Mouse (Mus musculus) heart, adult 9 months (tissue): ENCODE measurements around the gene Rapgef5.

ENCODE experiments used
- DNase-seq, 2 experiments: peaks; one replicate each; pipeline ENCODE4 v3.0.0; 2022; ENCODE audit warnings: low spot score in 2 of 2

The Rapgef5 gene

DNA sequence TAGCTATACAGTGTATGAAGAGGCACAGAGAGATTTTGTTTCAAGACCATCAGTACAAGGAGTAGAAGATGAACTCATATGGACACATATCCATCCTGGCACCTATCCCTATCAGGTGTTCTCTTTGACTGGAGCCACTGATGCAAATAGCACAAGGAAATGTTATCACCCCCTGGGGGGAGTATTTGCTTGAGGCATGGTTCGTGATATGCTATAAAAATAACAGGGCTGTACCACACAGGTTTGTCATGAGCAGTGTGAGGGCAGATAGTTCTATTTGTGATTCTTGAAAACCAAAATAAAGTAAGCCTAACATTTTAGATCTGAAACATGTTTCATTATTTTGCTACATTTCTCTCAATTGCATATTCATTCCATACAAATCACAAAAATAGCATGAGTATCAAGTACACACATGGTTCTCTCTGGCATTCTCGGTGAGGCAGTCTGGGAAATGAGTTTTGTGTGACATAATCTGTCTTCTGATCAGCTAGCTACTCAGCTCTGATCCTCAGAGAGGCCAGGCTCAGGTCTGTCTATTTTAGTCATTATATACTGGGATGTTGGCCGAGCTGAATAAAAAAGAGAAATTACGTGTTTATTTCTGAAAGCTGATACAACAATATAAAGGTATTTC, 12.3 kb downstream of the Rapgef5 start:
- no peak for DNase-seq

DNA sequence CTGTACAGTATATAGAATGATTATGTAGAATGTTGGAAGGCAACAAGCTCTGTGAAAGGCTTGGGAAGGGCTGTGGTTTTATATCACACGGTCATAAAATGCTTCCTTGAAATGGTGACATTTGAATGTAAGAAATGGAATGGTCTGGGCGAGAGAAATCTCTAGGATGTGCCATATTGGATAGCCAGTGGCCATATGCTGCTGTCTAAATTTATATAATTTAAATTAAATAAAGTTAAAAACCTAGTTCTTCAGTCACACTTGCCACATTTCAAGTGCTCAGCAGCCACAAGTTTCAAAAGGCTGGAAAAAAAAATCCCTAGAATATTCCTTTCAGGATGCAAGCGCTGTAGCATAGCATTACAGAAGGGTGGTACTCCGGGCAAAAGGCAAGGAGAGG, 14.8 kb downstream of the Rapgef5 start:
- DNase-seq: no peak

DNA sequence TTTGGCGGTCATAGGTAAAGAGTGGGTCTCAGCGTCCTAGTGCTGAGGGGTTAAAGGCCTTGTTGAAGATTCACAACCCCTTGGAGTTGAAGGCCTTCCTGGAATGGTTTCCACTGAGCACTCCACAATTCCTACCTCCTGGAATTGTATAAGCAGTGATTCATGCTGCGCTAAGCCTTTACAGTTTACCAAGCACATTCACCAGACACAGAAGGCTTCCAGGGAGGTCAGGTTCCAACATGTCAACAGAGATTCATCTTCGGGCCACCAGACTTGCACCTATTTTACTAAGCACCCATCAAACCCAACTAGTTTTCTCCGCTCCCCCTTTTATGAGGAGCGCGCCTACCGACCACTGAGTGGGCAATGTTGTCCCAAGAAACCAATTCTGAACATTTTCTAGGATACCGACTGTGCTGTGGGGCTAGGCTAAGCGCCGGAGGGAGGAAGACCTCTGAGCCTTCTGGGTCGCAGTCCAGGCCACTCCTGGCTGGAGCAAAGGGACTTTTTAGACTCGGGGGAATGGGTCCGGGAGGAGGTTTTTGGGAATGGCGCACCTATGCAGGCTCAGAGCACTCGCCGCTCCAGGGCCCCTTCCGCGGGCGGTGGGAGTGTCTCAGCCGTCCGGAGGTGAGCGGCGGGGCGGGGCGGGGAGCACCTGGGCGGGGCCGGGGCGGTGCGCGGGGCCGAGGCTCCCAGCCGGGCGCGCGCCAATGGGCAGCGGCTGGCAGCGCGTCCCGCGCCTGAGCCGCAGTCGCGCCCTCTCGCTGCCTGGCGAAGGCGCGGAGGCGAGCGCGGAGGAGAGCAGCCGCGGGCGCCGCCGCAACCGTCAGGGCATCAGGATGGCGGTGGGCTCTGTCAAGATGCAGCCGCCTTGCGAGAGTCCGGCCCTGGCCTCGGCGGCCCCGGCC, 17.2 kb downstream of the Rapgef5 start:
- peak; percentile 7 to 25 for DNase-seq

GRCm38 (mm10) chr12:117534087-117534751, 17.9 kb downstream of the Rapgef5 start:
- peak; percentile 5 to 10 for DNase-seq

DNA sequence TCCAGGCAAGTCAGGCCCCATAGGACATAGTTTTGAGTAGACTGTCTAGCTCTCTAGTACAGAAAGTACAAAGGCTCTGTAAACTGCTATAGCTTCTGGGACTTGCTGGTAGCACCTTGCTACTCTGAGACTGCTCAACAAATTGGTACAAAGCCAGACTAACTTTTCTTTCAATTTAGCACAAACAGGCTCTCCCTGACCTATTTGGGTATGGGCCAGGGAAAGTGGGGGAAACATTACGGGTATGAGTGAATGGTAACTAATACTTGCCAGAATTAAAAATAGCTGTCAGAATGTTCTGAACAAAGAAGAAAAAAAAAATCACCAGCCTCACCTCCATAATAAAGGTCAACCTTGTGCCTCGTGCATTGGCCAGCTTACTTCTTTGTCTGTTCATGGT, 24.1 kb downstream of the Rapgef5 start:
- peak; percentile 42 to 57 for DNase-seq

GRCm38 (mm10) chr12:117545277-117545676, 29.0 kb downstream of the Rapgef5 start:
- DNase-seq: no peak

DNA sequence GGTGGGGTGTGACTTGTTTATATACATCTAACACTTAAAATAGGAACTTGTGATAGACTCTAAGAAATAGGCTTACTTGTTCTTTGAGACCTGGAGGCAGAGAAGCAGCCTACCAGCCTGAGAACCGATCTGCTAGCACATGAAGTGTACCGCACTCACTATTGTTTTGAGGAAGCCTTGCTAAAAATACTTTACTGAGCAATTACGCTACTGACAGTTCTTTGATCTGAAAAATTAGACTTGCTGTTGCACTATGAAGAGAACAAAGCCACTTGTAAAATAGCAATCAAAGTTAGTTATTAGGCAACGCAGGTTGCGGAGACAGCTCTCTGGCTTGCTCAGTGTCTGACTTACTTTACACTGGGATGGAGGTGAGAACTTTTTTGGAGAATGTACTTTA, 37.1 kb downstream of the Rapgef5 start:
- no peak for DNase-seq

DNA sequence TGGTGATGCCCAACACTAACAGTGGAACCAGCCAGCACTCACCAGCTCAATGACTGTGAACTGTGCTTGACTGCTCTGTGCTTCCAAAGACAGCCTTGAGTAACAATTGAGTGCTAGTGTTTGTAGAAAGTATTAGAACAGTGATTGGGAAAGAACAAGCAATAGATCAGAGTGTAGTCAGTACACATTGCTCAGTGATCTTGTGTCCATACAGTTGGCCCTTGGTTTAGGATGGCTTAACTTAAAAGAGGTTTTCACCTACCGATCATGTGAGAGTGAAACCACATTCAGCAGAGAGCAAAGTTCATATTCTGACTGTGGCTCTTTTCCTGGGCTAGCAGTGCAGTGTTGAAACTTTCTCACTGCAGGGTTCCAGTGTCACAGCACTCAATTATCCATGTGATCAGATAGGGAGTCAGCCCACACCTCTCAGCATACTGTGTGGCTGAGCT, 38.4 kb downstream of the Rapgef5 start:
- DNase-seq: no peak

DNA sequence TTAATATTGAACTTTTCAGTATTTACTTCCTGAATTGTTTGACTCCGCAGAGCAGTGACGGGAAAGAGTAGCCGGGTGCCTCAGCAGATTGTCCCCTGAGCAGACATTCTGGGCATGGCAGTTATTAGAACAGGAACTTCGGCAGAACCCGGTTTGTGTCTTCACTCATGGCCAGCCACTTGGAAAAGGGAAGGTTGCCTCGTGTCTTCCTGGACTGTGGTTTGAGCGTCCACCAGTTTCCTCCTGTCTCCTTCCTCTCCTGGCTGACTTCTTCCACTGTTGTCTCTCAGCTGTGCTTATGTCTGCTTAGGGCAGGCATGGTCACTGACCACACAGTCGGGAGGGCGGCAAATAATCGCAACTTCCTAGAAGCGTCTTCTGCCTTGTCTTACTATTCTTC, 44.2 kb downstream of the Rapgef5 start:
- DNase-seq: peak; percentile 34 to 77

GRCm38 (mm10) chr12:117561411-117562059, 45.3 kb downstream of the Rapgef5 start:
- DNase-seq: no peak

- no peak for DNase-seq
These were observed 45.8 kb downstream of the Rapgef5 start for GRCm38 (mm10) chr12:117562085-117562484.

GRCm38 (mm10) chr12:117563859-117564258, 47.6 kb downstream of the Rapgef5 start:
- no peak for DNase-seq

DNA sequence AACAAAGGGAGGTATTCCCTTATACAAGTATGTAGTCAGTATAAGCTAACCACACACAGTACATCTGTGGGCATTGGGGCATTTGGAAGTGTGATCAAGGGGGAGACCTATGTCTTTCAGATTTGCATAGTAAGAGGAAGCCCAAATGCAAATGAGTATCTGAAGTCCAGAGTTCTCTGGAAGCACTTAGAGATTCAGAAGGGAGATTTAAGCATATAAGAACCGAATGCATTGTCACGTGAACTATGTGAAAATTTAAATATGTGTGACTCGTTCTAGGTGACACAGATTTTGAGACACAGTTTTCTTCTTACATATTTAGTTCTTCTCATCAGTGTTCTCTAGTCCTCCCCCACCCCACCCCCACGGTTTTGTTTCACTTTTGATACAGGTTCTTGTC, 50.0 kb downstream of the Rapgef5 start:
- no peak for DNase-seq

DNA sequence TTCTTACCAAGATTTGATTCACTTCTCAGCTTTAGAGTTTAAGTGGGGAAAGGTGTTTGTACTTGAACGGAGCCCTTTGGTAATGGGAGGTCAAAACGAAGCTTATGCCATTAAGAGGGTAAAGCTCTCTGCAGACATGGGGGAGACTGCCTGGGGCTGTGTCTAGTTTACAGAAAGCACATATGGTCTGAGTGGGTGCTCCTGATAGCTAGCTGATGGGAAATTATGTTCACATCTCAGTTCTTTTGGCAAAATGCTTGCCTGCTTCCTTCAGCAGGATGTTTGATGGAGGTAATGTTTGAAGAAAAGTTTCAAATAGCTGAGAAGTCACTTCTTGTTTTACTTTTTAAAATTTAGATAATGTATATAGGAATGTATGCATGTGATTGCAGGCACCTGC, 53.4 kb downstream of the Rapgef5 start:
- DNase-seq: no peak

DNA sequence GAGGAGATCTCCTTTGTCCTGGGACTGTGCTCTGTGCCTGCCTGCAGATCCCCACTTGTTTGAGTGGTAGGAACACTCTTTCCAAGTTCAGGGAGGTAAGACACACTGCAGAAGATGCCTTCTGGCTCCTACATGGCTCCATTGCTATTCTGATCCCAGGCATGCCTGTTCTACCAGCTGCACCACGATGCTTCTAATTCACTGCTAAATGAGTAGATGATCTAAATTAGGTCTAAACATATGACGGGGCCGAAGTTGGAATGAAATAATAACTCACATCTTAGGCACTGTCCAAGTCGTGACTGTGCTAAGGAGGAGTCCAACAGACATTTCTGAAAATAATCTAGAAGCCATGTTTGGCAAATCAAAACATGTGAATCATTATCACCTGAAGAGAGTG, 68.0 kb downstream of the Rapgef5 start:
- DNase-seq: no peak

GRCm38 (mm10) chr12:117585390-117585789, 69.1 kb downstream of the Rapgef5 start:
- DNase-seq: no peak

DNA sequence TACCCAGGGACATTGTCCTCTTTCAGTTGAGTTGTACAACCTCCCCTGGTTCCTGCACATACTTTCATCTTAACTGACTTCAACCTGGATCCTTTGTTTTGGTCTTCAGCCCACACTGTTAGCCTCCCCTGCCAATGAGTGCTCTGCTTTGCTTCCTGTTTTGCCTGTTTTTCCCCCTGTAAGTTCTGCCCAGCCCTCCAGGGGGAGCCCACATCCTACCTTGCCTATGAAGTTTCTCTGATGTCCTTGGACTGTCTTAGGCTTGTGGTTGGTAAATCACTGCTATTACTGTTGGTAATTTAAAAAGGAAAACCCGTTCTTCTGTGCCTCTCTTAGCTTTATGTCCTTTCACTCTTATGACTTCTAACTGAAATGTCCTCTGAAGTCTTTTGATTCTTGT, 69.8 kb downstream of the Rapgef5 start:
- DNase-seq: peak; percentile 65 to 78

GRCm38 (mm10) chr12:117589186-117589585, 72.9 kb downstream of the Rapgef5 start:
- DNase-seq: no peak

- DNase-seq: peak in 1 of 2 experiments; percentile 16
These were observed 75.7 kb downstream of the Rapgef5 start for GRCm38 (mm10) chr12:117592019-117592418.

DNA sequence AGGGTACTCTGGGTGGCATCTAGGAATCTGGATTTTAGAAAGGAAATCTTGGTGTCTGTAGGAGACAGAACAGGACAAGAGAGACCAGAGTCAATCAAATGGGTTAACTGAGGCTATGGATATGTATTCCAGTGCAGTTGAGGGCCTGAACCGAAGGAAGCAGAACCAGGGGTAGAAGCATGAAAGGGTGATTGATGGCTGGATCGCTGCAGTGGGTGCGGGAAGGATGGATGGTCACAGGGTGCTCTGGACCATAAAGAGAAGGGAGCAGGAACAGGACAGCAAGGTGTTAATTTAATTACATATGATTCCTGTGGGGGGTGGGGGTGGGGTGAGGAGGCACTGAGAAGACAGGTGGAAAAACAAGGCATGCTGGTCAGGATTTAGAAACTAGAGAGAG, 76.3 kb downstream of the Rapgef5 start:
- no peak for DNase-seq

DNA sequence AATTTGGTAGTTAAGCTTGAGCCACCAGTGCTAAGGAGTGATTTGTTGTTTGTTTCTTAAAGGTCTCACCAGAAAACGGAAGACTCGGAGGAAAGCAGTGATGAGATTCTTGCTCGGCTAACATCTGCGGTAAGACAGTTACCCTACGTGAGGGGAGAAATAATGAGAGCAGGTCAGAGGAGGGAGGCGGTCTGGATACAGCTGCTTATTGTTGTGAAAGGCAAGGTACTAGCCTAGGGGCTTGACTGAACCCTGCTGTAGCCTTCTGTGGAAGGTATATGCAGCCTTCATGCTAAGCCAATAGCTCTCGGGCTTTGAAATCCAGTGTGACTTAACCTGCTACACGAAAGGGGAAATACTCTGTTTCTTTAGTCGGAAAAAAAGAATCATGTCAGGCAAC, 78.9 kb downstream of the Rapgef5 start:
- DNase-seq: no peak

GRCm38 (mm10) chr12:117598190-117598589, 81.9 kb downstream of the Rapgef5 start:
- DNase-seq: no peak
